Mouse (Mus musculus) kidney, adult 9 months (tissue): ENCODE results near the gene Fgr.
A peak's percentile ranks its signal among the peaks of the same experiment; 100 is the strongest.

Source experiments
- DNase-seq: peaks from one replicate; pipeline ENCODE4 v3.0.0; 2022

The Fgr gene

GRCm38 (mm10) chr4:132973814-132974398 is at the start of gene Fgr:
Fgr (plus strand) TSS chr4:132974095.
- peak; percentile 35 for DNase-seq

DNA sequence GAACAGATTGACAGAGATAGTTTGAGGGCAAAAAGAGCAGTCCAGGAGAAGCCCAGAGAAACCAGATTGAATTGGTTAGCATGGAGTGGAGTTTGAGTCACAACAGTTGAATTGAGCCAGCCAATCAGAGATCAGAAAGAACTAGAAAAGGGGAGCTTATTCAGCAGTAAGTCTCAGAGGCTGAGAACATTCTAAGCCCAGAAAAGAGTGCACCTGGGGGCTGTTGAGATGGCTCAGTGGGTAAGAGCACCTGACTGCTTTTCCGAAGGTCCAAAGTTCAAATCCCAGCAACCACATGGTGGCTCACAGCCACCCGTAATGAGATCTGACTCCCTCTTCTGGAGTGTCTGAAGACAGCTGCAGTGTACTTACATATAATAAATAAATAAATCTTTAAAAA is 47.4 kb upstream of the Fgr start:
- peak; percentile 76 for DNase-seq

DNA sequence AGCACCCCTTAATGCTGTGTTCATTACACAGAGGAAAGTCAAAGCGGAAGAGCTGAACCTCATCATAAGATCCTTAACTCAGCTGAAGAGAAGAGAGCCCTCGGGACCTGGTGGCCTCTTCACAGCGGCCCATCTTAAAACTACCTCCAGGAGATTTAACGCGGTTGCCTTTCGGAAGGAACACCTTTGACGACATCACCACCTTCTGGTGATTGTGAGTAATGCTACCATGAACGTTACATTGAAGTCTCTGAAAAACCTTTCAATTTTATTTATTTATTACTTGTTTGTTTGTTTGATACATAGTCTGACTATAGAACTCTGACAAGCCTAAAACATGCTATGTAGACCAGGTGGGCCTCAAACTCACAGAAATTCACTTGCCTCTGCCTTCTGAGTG is 43.1 kb upstream of the Fgr start:
- DNase-seq: peak; percentile 68

- no peak for DNase-seq
These were observed 41.0 kb upstream of the Fgr start for GRCm38 (mm10) chr4:132932752-132933404.

DNA sequence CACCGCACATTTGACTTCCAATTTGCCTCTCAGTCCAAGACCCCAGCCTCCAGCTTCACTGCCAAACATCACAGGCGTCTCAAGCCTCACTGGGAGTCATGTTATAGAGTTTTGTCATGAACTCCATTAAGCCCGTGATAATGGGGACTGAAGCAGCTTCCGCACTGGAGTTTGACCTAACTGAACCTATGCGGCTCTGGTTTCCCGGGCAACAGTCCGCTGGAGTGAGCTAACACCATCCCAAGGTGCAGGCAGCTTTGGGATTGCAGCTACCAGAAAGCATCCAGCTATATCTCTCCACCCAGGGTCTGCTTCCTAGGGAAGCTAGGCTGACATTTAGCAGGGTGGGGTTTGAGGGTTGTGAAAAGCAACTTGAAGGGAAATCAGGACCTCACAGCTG is 39.3 kb upstream of the Fgr start:
- no peak for DNase-seq

DNA sequence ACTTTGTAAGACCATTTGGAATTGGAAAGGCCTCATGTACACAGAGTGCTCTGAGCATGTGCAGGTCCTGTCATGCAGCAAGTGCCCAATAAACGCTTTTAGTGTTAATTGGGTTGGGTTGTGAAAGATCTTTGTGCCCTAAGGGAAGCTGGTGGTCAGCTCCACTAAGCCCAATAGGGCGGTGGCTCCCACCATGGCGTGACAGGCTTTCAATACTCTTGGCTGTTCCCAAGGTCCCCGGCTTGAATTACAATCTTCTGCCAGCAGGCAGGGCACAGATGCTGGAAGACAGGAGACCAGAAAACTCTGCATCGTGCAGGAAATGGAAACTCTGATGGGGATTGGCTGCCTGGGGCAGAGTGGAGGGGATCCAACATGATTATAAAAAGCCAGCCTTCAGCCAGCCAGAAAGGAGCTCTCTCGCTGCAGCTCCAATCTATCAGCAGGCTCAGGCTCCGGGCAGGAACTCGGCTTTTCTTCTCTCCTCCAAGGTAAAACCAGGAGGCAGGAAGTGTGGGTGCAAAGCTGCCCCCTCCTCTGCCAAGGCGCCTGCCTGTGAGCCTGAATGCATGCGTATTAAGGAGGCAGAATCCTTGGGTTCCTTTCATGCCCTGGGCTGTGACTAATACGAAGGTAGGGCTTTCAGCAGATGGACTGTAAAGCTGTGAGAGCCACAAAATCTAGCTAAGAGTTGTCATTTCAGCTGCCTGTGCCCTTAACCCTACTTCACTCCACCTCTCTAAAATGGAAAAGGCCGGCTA is 35.5 kb upstream of the Fgr start:
- DNase-seq: peak; percentile 45

DNA sequence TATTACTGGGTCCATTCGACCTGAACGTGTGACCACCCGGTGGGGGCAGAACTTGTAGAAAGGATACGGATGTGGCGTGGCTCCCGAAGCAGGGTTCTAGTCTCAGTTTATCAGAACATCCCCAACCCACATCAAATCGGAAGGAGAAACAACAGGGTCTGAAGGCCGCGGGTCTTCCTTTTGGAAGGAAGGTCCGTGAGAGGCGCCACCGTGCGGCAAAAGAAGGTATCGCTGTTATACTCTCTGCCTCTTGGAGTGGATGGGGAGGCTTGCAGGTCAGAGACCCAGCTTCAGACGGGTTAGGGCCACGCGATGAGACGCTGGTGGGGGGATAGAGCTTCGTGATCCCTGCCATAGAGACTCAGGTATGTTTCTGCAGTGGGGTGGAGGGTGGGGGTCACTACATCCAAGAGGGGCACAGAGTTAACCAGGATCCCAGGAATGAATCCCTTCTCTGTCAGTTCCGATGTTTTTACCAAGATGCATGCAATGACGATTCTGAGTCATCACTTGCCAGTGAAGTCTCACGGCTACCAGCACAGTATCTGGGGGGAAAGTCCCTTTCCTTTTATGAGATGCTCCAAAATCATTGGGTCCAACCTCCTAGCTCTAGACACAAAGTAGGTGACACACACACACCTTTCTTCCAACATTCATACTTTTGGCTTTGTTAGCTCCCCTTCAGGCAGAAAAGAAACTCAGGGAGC is 34.3 kb upstream of the Fgr start:
- DNase-seq: peak; percentile 64

DNA sequence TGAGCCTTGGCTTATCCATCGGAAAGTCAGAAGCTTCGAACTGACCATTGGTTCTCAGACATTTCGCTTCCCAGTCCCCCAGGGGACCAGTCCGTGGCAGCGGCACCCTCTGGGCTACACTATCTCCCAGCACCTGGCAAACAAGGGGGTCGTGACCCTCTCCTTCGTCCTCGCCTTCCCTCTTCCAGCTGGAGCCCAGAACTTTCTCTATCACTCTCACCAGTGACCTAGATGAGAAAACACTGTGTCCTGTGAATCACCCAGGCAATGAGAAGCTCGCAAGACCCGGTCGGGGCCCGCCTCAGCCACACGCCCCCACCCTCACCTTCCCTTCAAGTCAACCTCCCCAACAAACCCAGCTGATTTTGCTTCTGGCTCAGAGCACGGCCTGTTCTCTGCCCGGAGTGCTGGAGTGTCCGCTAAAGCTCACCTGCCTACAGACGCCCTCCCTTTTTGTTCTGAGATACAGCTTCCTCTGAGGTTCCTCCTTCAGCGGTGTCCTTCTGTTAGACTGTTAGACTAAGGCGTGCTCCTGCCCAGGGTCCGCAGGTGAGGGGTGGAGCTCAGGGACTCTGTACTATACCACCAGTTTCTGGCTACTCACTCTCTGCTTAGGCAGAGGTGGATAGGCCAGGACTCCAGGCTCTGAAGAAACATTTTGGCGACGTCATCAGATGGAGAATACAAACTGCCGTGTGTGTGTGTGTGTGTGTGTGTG is 32.7 kb upstream of the Fgr start:
- no peak for DNase-seq

- DNase-seq: no peak
These were observed 30.8 kb upstream of the Fgr start for GRCm38 (mm10) chr4:132943088-132943487.

DNA sequence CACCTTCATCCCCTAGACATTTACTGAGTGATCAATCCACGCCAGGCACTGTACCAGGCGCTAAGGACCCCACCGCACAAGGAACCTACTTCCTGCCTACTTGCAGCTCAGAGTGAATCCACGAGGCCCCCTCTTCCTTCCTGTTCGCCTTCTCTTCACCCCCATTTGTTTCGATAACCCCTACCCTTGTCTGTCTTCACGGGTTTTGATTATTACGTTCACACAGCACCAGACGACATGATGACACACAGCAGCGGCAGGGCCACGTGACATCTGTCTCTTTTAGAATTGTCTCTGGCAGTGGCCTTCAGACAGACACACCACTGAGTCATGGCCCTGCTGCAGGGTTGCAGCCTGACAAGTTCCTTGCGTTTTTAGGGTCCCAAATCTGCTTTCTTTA is 29.8 kb upstream of the Fgr start:
- DNase-seq: no peak

GRCm38 (mm10) chr4:132944776-132945175 is 29.1 kb upstream of the Fgr start:
- DNase-seq: no peak

DNA sequence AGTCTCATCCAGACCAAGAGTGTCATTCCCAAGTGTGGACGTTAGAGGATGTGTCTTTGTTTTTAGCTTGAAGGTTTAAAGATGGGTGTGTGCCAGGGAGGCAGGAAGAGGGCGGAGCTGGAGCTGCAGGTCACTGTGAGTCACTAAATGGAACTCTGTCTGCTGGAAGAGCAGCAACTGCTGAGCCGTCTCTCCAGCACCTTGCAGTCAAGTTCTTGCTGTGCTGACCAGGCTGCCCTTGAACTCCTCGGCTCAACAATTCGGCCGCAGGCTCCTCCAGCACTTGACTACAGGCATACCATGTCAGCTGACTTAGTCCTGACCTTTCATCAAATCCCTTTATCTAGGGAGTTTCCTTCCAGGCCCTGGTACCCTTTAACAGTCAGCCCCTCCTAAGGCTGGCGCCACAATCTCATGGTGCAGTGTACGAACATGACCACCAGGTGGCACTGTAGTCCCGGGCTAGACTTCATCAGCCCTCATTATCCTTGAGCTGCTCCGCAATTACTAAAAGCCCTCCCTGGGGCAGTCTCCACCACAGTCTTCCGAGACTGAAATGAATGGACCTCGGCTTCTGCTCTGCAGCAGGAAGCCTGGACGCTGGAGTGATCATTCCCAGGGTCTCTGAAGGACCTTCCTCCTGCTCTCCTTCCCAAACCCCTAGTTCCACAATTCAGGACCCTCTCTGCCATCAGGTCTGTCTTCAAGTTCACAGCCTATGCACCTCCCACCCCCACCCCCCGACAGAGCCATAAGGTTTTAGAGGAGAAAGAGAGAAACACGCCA is 28.4 kb upstream of the Fgr start:
- DNase-seq: peak; percentile 84

DNA sequence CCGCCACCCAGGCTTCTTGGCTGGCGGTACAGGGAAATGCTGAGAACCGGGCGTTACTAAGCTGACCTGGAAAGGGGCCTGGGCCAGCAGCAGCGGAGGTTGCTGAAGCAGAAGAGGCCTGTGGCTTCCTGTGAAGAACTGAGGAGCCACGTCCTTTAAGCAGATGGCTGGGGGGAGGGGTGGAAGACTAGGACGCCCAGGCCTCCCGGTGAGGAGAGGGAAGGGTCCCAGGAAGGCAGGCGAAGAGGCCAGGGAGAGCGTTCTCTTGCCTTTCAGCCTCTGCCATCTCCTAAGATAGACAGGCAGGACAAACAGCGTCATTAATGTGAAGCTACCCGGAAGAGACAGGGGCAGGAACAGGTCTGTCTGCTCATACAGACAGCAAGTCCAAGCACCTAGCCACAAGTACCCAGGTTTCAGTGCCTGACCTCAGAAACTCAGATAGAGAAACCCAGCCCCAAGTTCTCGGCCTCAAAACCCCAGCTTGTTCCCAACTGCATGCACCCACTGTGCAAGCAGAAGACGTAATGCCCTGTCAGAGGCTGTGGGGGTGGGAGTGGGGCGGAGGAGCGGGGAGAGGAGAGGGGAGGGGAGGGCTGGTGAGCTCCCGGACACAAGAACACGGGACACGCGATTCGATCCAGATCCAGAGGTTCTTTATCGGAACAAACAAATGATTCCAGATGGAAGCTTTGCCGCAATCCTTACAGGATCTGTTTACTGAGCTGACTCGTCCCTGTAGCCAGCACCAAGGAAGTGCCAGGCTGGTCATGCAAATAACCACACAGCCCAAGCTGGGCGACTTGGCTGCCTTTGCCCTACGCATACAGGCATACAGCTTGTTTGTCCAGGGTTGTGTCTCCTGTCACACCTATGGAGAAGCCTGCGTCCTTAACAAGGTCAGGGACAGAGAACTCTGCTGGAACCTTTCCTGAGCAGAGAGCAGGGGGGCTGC is 27.6 kb upstream of the Fgr start:
- peak; percentile 42 for DNase-seq

DNA sequence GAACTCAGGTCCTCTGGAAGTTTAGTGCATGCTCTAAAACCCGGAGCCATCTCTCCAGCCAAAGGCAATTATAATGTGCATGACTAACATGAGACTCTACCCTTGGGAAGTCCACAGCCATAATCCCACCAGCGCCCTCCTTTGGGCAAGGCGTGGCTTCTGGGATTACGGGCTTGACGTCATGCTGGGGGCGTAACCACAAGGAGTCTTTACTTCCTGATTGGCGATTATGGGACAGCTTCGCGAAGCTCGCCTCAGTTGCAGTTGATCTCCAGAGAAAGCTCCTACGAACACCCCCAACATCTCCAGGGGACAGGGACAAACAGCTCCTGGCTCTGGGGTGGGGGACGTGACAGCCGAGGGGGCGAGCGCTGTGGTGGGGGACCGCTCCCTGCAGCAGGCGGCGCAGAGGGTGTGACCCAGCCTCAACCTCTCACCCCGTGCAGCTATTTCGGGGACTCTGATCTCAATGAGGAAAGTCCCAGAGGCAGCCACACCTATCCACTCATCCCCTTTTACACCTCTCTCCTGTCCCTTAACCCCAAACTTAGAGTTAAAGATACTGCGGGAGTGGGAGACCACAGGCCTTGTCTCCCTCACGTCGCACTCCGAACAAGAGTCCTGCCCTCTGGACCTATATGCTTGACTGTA is 23.9 kb upstream of the Fgr start:
- no peak for DNase-seq

GRCm38 (mm10) chr4:132950999-132951398 is 22.9 kb upstream of the Fgr start:
- DNase-seq: no peak

DNA sequence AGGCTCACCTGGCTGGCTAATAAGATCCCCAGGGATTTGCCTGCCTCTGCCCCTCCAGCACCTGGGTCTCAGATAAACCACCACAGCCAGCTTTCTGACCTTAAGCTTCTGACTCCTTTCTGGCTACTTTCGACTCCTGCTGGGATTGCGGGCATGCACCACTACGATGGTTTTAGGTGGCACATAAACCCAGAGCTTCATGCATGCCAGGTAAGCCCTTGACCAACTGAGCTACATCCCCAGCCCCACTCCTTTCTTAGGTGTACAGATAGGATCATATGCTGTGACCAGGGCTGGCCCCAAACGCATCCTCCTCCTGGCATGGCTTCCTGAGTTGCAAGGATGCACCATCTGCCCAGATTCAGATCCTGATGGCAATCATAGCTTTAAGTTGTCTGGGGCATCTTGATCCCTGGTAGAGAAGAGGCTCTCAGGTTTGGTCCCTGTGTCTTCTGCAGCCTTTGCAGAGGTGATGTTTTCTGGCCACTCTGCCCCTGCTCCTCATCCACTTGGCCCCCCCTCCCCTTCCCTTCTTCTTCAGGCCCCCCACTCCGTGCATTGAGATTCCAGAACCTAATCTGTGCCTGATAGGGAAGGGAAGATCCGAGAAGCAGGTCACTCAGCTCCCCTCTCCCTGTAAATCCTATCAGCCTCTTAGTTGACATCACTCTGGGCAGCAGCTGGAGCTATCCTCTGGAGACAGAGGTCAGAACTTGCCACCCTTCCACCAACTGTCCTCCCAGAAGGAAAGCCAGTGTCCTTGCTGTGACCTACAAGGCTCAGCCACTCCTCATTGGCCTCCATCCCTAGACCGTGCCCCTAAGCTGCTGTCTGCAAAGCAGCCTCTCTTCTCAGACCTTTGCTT is 19.1 kb upstream of the Fgr start:
- DNase-seq: no peak

- DNase-seq: no peak
These were observed 18.5 kb upstream of the Fgr start for GRCm38 (mm10) chr4:132955395-132955791.

GRCm38 (mm10) chr4:132958741-132959678 is 14.9 kb upstream of the Fgr start:
- DNase-seq: peak; percentile 53
